Mouse (Mus musculus) kidney, adult 2 months (tissue): ENCODE measurements around the gene Sbsn.
"Not testable (repeated sequence)": the region's sequence is repeated elsewhere in the genome, so short reads cannot be mapped to it uniquely, and the experiment has no call there.

Experiments
- CTCF ChIP-seq: fragments of 200-500 bp; conservative IDR thresholded peaks from 2 replicates; pipeline ENCODE4 v1.5.1; 2011; ENCODE audit warnings: low read depth, mild to moderate bottlenecking, control low read depth, low read length, moderate library complexity, mixed read lengths; ENCODE audit not compliant: insufficient read depth, insufficient read length
- POLR2A ChIP-seq: fragments of 200-500 bp; IDR thresholded peaks from one replicate; pipeline ENCODE4 v1.6.1; 2011; ENCODE audit warnings: low read depth, low read length, control low read depth

DNA sequence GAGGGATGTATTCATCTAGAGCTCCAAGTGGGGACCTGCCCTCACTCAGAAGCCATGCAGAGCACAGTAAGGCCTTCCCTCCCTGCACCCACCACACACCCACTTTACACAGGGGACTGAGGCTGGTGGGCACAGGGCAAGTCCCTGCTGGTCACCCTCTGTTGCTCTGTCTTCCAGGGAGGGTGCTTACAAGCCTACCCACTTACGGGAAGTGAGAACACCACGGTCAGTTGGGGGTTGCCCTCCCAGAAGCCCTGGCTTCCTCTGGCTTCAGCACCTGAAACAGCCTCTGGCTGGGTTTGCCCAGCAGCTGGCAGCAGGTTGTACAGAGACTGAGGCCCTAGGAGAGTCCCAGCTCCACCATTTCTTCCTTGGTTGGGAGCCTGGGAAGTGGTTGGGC lies 8.7 kb upstream of the Sbsn start:
- not testable (repeated sequence) for TF ChIP-seq CTCF, POLR2A
